Mouse (Mus musculus): ENCODE measurements around the gene Gm11559.
"Not testable (repeated sequence)": the region's sequence is repeated elsewhere in the genome, so short reads cannot be mapped to it uniquely, and the experiment has no call there.

Gene Gm11559

DNA sequence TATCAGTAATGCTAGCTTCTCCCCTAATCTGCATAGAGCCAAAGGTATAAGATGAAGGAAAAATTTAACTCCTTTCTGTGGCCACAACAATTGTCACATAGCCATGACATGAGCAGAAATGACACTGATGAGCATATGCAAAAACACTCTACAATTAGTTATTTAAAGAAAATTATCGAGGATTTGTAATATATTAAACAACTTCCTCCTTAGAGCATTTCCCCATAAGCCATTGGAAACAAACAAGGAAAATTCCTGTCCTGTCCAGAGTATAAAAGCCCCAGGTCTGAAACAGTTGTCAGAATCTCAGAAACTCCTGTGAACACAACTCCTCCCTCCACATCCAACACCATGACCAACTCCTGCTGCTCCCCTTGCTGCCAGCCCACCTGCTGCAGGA, at the start of gene Gm11559:
Gm11559 (plus strand) TSS at position 301 of the 400 bp plus-strand sequence.
- in situ Hi-C loops (cut with MboI, MseI), result not testable (repeated sequence)

DNA sequence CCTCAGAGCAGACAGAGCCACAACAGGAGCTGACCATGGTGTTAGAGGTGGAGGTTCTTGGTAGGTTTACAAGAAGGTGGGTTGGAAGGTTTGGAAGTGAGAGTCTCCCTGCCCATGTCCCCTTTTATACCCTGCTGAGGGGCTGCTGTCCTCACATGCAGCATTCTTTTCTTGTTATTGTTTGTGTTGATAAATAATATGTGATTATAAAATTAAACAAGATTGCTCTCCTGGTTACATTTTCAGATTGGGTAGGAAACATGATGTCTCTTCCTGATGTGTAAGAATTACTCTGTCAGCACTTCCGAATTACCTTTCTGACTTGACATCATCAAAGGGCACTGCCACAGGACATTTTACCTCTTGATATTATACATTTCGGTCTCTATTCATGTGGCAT, 48.7 kb upstream of the Gm11559 start, which contains the start of gene Gm11564:
Gm11564 (minus strand) TSS at position 101 of the 400 bp plus-strand sequence.
- in situ Hi-C loops (cut with MboI, MseI), result not testable (repeated sequence)

DNA sequence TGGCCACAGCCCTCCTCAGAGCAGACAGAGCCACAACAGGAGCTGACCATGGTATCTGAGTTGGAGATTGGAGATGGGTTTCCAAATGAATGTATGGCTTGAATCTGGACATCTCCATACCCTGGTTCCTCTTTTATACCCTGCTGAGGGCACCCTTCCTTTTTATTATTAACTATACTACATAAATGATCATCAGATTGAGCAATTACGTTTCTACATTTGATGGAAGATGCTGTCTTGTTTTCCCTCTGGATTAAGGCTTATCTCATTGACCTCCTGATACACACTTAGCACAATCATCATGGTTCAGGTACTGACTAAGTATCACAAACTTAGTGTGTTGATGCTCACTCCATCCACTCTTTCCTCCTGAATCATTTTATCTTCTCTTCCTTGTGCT, 26.3 kb upstream of the Gm11559 start, which contains the start of gene 2300003K06Rik:
2300003K06Rik (minus strand) TSS at position 101 of the 400 bp plus-strand sequence.
- in situ Hi-C loops (cut with MboI, MseI), result no loop called here

DNA sequence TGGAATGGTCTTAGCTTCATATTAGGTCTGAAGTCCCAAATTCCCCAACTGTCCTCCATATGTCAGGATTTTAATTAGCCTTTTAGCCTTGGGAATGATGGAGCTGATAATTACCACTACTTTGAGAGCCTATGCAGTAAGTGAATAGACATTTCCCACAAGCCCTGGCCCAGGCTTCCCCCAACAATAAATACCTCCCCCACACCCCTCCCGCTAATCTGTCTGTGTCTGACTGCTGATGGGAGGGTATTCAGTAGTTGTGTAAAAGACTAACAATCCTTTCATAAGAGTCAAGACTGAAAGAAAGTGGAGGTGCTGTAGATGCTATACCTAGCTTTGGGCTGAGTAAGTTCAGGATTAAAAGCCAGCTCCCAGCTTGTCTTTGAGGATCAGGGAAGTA, 22.1 kb upstream of the Gm11559 start:
- in situ Hi-C loops (cut with MboI, MseI), result no loop called here

DNA sequence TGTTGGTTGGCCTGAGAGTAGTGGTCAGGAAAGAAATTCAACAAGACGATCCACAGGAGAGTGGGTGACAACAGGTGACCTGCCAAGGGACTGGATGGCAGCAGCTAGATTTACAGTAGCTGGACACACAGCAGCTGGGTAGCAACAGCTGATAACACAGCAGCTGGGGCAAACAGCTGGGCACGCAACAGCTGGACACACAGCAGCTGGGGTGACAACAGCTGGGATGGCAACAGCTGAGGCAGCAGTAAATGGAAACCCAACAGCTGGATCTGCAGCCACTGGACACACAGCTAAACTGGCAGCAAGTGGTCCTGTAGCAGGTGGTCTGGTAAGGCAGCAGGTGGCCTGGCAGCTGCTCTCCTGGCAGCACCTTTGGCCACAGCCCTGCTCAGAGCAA, 17.5 kb upstream of the Gm11559 start:
- in situ Hi-C loops (cut with MboI, MseI), result no loop called here

DNA sequence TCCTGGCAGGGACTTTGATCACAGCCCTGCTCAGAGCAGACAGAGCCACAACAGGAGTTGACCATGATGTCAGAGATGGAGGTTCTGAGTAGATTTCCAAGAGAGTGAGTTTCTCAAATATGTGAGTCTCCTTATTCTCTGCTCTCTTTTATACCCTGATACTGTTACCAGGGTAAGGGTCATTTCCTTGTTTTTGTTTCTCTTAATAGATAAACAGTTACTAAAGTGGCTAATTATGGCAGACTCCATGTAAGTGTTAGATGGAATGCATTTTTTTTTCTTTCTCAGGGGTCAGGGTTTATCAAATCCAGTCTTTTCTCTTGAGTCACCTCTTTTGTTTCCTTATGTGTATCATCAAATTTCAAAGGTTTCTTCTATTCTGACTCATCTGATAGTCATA, 12.8 kb upstream of the Gm11559 start, which contains the start of gene Krtap4-16:
Krtap4-16 (minus strand) TSS at position 101 of the 400 bp plus-strand sequence.
- in situ Hi-C loops (cut with MboI, MseI), result no loop called here

DNA sequence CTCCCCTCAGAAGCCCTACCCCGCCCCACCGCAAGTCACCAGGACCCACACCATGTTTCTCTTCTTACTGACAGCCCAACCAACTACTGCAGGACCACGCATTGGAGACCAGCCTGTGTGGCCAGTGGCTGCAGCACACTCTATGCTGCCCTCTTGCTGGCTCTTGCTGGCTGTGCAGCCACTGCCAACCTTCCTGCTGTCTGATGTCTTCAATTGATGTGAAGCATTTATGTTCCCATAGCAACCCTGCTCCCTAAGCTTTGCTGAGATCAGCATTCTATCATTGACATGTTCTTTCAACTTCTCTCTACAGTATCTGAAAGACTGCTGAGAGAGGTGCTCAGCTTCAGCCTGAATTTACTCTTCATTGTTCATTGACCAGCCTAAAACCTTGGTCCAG, 10.2 kb upstream of the Gm11559 start:
- in situ Hi-C loops (cut with MboI, MseI), result no loop called here

DNA sequence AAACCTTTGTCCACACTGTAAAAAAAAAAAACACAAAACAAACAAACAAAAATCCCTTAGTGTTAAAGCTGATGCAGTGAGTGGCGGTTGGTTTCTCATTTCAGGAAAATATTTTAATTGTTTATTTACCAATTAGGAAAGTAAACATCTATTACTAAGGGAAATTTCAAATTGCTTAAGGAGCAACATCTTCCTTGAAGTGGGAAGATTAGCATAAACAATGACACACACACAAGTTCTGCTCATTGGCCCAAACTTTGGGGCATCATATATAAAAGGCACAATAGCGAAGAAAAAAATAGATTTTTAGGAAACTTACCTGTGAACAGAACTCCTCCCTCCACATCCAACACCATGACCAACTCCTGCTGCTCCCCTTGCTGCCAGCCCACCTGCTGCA, 6.7 kb upstream of the Gm11559 start, which contains the start of gene Gm11568:
Gm11568 (plus strand) TSS at position 301 of the 400 bp plus-strand sequence.
- in situ Hi-C loops (cut with MboI, MseI), result no loop called here

DNA sequence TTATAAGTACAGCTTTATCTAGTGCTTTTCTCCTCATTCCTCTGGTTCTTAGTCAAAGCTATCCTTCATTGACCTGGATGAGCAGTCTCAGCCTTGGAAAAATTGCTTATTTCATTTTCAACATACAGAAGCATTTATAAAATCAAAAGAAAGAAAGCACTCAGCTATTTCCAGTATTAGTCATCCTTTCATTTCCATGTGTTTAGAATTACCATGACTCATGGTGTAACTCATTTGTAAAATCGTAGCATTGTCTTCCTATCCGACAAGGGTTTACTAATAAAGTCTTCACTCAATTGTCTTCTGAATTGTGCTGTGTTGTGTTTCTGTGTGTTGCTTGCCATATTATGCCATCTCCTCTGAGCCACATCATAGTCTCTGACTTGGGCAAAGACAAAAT, 5.5 kb upstream of the Gm11559 start:
- in situ Hi-C loops (cut with MboI, MseI), result no loop called here

DNA sequence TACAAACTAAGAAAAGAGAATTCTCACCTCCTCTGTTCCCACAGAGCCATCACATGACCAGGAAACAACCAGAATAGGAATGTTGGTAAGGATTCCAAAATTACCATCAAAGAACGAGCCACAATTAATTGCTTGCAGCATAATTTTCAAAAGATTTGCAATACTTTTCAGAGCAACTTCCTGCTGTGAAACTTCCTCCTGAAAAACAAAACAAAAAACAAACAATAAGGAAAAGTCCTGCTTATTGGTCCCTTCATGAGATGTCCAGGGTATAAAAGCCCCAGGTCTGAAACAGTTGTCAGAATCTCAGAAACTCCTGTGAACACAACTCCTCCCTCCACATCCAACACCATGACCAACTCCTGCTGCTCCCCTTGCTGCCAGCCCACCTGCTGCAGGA, 8.8 kb downstream of the Gm11559 start, which contains the start of gene Krtap9-1:
Krtap9-1 (plus strand) TSS at position 301 of the 400 bp plus-strand sequence.
- in situ Hi-C loops (cut with MboI, MseI), result not testable (repeated sequence)

DNA sequence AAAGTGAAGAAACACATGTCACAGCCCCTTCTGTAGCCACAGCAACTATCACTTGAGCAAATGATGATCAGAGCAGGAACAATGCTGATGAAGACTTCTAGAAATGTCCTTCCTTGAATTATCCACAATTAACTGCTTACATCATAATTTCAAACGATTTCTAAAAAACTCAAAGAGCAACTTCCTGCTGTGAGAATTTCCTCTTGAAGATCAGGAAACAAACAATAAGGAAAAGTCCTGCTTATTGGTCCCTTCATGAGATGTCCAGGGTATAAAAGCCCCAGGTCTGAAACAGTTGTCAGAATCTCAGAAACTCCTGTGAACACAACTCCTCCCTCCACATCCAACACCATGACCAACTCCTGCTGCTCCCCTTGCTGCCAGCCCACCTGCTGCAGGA, 14.6 kb downstream of the Gm11559 start, which contains the start of gene Gm11567:
Gm11567 (plus strand) TSS at position 301 of the 400 bp plus-strand sequence.
- in situ Hi-C loops (cut with MboI, MseI), result not testable (repeated sequence)

DNA sequence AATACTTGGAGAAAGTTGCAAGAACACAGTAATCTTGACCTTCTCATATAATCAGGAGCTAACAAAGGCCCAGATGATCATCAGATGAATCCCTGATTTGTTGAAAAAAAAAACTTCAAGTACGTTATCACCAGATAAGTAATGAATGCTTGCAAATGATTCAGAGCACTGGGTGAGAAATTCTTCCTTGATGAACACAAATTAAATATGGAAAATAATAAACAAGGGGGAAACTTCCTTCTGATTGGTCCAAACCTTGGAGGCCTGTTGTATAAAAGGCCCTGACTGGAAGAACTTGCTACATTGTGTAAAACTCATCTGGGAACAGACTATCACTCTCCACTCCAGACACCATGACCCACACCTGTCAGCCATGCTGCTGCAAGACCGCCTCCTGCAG, 43.3 kb downstream of the Gm11559 start, which contains the start of gene Krtap31-1:
Krtap31-1 (plus strand) TSS at position 301 of the 400 bp plus-strand sequence.
- in situ Hi-C loops (cut with MboI, MseI), result loop anchor here in 1 of 2 experiments (25.0 kb wide), 1 partner anchor 1130 kb away; no protein-coding TSS in a partner anchor

DNA sequence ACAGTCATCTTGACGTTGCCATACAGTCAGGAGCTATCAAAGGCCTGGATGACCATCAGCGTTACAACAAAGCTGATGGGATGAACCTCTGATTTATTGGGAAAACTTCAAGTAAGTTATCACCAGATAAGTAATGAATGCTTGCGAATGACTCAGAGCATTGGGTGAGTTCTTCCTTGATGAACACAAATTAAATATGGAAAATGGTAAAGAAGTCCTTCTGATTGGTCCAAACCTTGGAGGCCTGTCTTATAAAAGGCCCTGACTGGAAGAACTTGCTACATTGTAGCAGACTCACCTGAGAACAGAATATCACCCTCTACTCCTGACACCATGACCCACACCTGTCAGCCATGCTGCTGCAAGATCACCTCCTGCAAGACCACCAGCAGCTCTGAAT, 50.2 kb downstream of the Gm11559 start, which contains the start of gene Gm11565:
Gm11565 (plus strand) TSS at position 301 of the 400 bp plus-strand sequence.
- in situ Hi-C loops (cut with MboI, MseI), result loop anchor here in 1 of 2 experiments (25.0 kb wide), 1 partner anchor 1123 kb away; no protein-coding TSS in a partner anchor

All from T-helper 17 cell (primary cell).